Mouse (Mus musculus) hindbrain, embryonic 16.5 days (tissue): ENCODE results near the gene Cep41. TPM values are rescaled to one million over a fixed set of nuclear protein-coding genes. Genes with fewer than 3 reads are reported as not detected.

Source experiments
- ATAC-seq: fragments of 200-750 bp; cut with Nextera tagmentation; 2 replicates; pipeline ENCODE4 v1.8.0; 2017; ENCODE audit warnings: moderate TSS enrichment, moderate library complexity
- H3K27ac ChIP-seq: fragments of 300-500 bp; sonication (generic); 2 replicates; pipeline ENCODE4 v1.5.1; 2014; ENCODE audit warnings: low read depth, mild to moderate bottlenecking, control low read depth, low read length, moderate library complexity
- H3K27me3 ChIP-seq: fragments of 300-500 bp; sonication (generic); replicated peaks from 2 replicates; pipeline ENCODE4 v1.6.1; 2014; ENCODE audit warnings: low read length; ENCODE audit not compliant: control insufficient read depth, insufficient read depth
- H3K36me3 ChIP-seq: fragments of 300-500 bp; sonication (generic); 2 replicates; pipeline ENCODE4 v1.6.1; 2014; ENCODE audit warnings: mild to moderate bottlenecking, low read length, moderate library complexity, mixed read lengths; ENCODE audit not compliant: control insufficient read depth, insufficient read depth
- H3K4me1 ChIP-seq: fragments of 300-500 bp; sonication (generic); 2 replicates; pipeline ENCODE4 v1.6.1; 2014; ENCODE audit warnings: low read depth, low read length; ENCODE audit not compliant: control insufficient read depth, insufficient read depth
- H3K4me2 ChIP-seq: fragments of 300-500 bp; sonication (generic); 2 replicates; pipeline ENCODE4 v1.6.1; 2014; ENCODE audit warnings: mild to moderate bottlenecking, low read length, control low read depth, moderate library complexity
- H3K4me3 ChIP-seq: fragments of 300-500 bp; sonication (generic); 2 replicates; pipeline ENCODE4 v1.5.1; 2014; ENCODE audit warnings: mild to moderate bottlenecking, low read length, control low read depth, moderate library complexity
- H3K9ac ChIP-seq: fragments of 300-500 bp; sonication (generic); 2 replicates; pipeline ENCODE4 v1.6.1; 2014; ENCODE audit warnings: low read depth, mild to moderate bottlenecking, control low read depth, low read length, moderate library complexity
- H3K9me3 ChIP-seq: fragments of 300-500 bp; sonication (generic); 2 replicates; pipeline ENCODE4 v1.6.1; 2014; ENCODE audit warnings: mild to moderate bottlenecking, low read length, moderate library complexity; ENCODE audit not compliant: control insufficient read depth
- WGBS: fragments of 180-500 bp; shearing (Covaris S2); extraction: QIAGEN DNeasy Blood & Tissue Kit; methylation state at CpG from one replicate; pipeline ENCODE4 v1.1.7; 2014; 5-methylcytosine and 5-hydroxymethylcytosine counted together
- polyA plus RNA-seq: library from polyadenylated mRNA; unstranded; fragments of >200 nt; fragmentation: Nextera tagmentation; extraction: Ambion mirVana; gene quantifications from 2 replicates; pipeline ENCODE4 v1.2.1, GENCODE M21; 2015

Gene Cep41
- polyA plus RNA-seq, 1 experiment from 2014 or later, result 10.4 TPM

GRCm38 (mm10) chr6:30734988-30735727 is 41.6 kb upstream of the Cep41 start:
- Histone ChIP-seq H3K9me3 (peaks cover 34% of the 10 kb centered on the region), H3K27ac (peak overlapping the region; percentile 54), H3K27me3 (no peaks in the 10 kb centered on the region), H3K4me3 (peak overlapping the region; percentile 13; the same call in 1 of the 2 replicates), H3K9ac (peak overlapping the region; percentile 20), H3K36me3 (no peaks in the 10 kb centered on the region), H3K4me1 (no peaks in the 10 kb centered on the region), H3K4me2 (peak overlapping the region; percentile 25)
- 52% methylated on average over 22 of the region's 22 CpGs for WGBS
- no peak for ATAC-seq

GRCm38 (mm10) chr6:30734465-30734864 is 40.9 kb upstream of the Cep41 start:
- WGBS, result 71% methylated on average over 6 of the region's 6 CpGs
- H3K4me2 ChIP-seq, result no peak overlapping the region
- ATAC-seq, result no peak
- H3K27me3 ChIP-seq, result no peaks in the 10 kb centered on the region
- H3K4me1 ChIP-seq, result no peaks in the 10 kb centered on the region
- no peaks in the 10 kb centered on the region for H3K36me3 ChIP-seq
- no peak overlapping the region for H3K4me3 ChIP-seq
- no peak overlapping the region for H3K9ac ChIP-seq
- no peak overlapping the region for H3K27ac ChIP-seq
- H3K9me3 ChIP-seq, result peaks cover 34% of the 10 kb centered on the region

DNA sequence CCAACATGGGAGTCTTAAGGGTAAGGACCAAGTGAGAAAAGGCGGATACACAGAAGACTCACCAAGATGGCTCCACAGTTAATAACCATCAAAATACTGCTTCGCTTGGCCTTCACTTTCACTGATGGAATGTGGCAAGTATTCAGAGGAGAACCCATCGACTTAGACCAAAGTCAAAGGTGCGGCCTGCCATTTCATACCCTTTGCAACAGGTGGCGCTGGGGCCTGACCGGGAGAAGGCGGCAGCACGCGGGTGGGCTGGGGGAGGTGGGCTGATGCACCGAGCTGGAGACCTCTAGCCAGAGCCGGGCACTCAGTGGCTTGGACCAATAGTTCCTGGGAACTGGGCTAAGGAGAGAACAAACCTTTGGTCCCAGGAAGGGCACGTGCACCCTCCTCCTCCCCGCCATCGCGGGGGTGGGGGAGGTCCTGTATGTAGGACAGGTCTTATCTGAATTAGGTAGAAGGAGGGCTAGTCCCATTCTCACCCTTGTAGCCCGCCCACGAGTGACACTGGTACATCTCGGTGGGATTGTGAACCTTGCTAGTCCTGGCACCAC is 39.1 kb upstream of the Cep41 start:
- 44% methylated on average over 15 of the region's 18 CpGs for WGBS
- no peak overlapping the region for H3K27ac ChIP-seq
- no peak for ATAC-seq
- H3K36me3 ChIP-seq, result no peaks in the 10 kb centered on the region
- H3K27me3 ChIP-seq, result no peaks in the 10 kb centered on the region
- no peak overlapping the region for H3K9ac ChIP-seq
- H3K4me2 ChIP-seq, result no peak overlapping the region
- peaks cover 21% of the 10 kb centered on the region for H3K9me3 ChIP-seq
- no peaks in the 10 kb centered on the region for H3K4me1 ChIP-seq
- H3K4me3 ChIP-seq, result no peak overlapping the region

DNA sequence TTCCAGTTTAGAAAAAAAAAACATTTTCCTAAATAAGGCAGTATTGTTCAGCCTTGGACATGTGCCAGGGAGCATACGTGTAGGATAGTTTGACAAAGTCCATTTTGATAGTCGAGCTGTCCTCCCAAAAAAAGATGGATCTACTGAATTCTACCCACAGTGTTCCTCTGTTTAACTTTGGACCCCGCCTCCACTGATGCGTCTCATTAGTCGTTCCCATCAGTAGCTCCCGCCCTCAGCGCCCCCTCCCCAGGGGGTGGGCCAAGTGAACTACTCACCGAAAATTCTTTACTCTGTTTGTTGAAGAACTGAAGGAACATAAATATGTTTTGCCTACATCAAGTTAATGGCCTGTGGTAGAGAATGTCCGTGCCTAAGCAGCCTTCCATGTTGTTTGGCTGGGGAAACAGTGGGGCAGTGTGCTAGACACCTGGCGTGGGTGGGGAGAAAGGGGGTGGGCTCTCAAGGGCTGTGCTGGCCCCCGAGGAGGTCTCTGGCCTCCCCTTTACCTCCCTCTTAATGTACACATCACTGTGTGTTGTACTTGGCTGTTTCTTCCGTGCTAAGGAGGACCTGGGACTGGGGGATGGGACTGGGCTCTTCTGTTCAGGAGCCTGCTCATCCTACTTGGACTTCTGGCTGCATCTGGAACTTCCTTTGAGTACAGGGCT is 36.9 kb upstream of the Cep41 start:
- Histone ChIP-seq H3K4me2 (no peak overlapping the region), H3K36me3 (no peaks in the 10 kb centered on the region), H3K4me1 (no peaks in the 10 kb centered on the region), H3K9ac (no peak overlapping the region), H3K9me3 (peaks cover 4% of the 10 kb centered on the region), H3K27ac (no peak overlapping the region), H3K27me3 (no peaks in the 10 kb centered on the region), H3K4me3 (no peak overlapping the region)
- ATAC-seq, result no peak
- 47% methylated on average over 12 of the region's 12 CpGs for WGBS

DNA sequence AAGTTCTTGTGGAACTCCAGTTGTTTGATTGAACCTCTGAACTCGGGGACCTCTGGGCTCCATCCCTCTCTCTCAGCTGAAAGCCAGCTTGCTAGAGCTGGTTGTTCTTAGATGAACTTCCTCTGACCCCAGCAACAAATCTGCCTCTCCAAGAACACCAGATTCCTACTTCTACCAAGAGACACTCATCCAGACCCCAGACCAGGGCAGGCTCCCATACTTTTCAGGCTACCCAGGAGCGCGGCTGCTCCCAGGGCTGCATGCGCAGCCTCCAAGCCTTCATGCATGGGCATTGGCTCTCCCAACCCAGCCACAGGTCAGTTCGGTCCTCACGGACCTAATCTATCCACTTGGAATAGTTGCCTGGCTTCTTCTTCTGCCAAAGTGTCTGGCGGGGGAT is 29.8 kb upstream of the Cep41 start, which contains the start of gene Mest:
TSS of gene Mest (plus strand) at position 217 of the 400 bp plus-strand sequence.
- Histone ChIP-seq H3K4me2 (no peak within 1 kb of the TSS), H3K36me3 (no peaks in the 10 kb centered on the region), H3K27me3 (no peaks in the 10 kb centered on the region), H3K9me3 (no peaks in the 10 kb centered on the region), H3K4me3 (no peak within 1 kb of the TSS), H3K9ac (no peak within 1 kb of the TSS), H3K4me1 (peaks cover 2% of the 10 kb centered on the region; the same call in 1 of the 2 replicates), H3K27ac (peak within 1 kb of the TSS; percentile 54)
- 70% methylated on average over 7 of the region's 7 CpGs for WGBS
- ATAC-seq, result no peak

DNA sequence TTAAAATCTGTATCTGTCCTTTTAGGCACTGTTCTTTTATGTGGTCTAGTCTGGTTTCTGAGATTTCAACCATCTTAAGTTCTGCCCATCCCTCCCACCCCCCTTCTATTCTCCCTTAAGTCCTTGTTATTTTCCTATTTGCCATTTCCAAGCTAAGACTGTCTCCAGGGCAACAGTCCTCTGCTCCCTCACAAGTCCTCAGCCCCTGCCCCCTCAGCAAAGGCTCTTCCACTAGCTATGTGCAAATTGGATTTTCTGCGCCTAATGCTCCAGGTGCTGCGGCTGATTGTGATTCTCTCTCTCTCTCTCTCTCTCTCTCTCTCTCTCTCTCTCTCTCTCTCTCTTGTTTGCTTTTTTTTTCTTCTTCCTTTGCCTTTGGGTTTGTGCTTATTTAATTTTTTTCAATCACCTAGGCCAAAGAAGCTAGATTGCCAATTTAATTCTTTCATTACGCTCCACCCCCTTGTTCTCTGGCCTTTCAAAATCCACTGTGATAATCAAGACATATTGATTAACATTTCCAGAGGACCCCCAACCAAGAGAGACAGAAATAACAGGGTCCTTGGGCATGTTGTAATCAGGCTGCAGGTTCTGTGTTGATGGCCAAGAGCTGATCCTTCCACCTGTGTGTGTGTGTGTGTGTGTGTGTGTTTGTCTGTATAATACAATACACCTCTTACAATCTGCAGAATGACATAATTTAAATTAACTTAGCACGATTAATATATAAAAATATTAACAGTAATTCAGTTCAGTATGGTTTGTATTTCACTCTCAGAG is 29.0 kb upstream of the Cep41 start:
- WGBS, result 50% methylated on average over 4 of the region's 4 CpGs
- peak; percentile 81 for ATAC-seq
- no peak overlapping the region for H3K4me3 ChIP-seq
- no peaks in the 10 kb centered on the region for H3K27me3 ChIP-seq
- no peaks in the 10 kb centered on the region for H3K9me3 ChIP-seq
- no peak overlapping the region for H3K9ac ChIP-seq
- peak overlapping the region; percentile 54 for H3K27ac ChIP-seq
- H3K4me1 ChIP-seq, result peaks cover 2% of the 10 kb centered on the region; the same call in 1 of the 2 replicates
- H3K36me3 ChIP-seq, result no peaks in the 10 kb centered on the region
- H3K4me2 ChIP-seq, result no peak overlapping the region

GRCm38 (mm10) chr6:30716796-30717195 is 23.2 kb upstream of the Cep41 start:
- Histone ChIP-seq H3K9ac (no peak overlapping the region), H3K4me1 (peaks cover under 1% of the 10 kb centered on the region; the same call in 1 of the 2 replicates), H3K9me3 (no peaks in the 10 kb centered on the region), H3K4me3 (no peak overlapping the region), H3K27me3 (no peaks in the 10 kb centered on the region), H3K27ac (no peak overlapping the region), H3K36me3 (no peaks in the 10 kb centered on the region), H3K4me2 (no peak overlapping the region)
- no peak for ATAC-seq
- WGBS, result 61% methylated on average over 7 of the region's 7 CpGs

- H3K36me3 ChIP-seq, result no peaks in the 10 kb centered on the region
- no peak for ATAC-seq
- no peak overlapping the region for H3K9ac ChIP-seq
- no peaks in the 10 kb centered on the region for H3K4me1 ChIP-seq
- H3K27ac ChIP-seq, result no peak overlapping the region
- 79% methylated on average over 5 of the region's 5 CpGs for WGBS
- H3K4me2 ChIP-seq, result no peak overlapping the region
- no peaks in the 10 kb centered on the region for H3K9me3 ChIP-seq
- no peaks in the 10 kb centered on the region for H3K27me3 ChIP-seq
- no peak overlapping the region for H3K4me3 ChIP-seq
Observed at GRCm38 (mm10) chr6:30714891-30715471, 21.4 kb upstream of the Cep41 start.
